ENCODE assay signal across 8 mouse cellular contexts in genomic region chr12:116585001-116585400, GRCm38 (mm10).
A peak's percentile ranks its signal among the peaks of the same experiment; 100 is the strongest.
DNase-seq lines count a peak whose midpoint lies in the region; ATAC-seq lines count a peak whose summit lies in the region.

No protein-coding gene starts in this region.

- no peak overlapping the region for H3K4me2 ChIP-seq in forebrain, embryonic 16.5 days (ENCODE audit: low read length)

- no peak overlapping the region for H3K9ac ChIP-seq in forebrain, embryonic 16.5 days (replicated peaks; ENCODE audit: low read depth, low read length)

- H3K27me3 ChIP-seq in forebrain, embryonic 10.5 days (ENCODE audit: poor library complexity, severe bottlenecking), result no peaks in the 10 kb centered on the region
- H3K27me3 ChIP-seq in forebrain, embryonic 16.5 days (replicated peaks; ENCODE audit: control insufficient read depth, insufficient read depth, low read length), result no peaks in the 10 kb centered on the region

- peak; percentile 42 for DNase-seq in layer of hippocampus, adult 9-11 months
- DNase-seq in layer of hippocampus, adult 9-10 months (ENCODE audit: low spot score), result no peak
- DNase-seq in adrenal gland, postnatal 10 days, result peak; percentile 31
- DNase-seq in large intestine, adult 2 months (ENCODE audit: low read depth, low spot score), result peak; percentile 61
- DNase-seq in right cerebral cortex, postnatal 14 days, result peak; percentile 38
- DNase-seq in cerebellum, adult 9-10 months, result no peak
- DNase-seq in forebrain, embryonic 10.5 days (ENCODE audit: extremely low spot score, low spot score), result no peak

- 15% methylated on average over 5 of the region's 5 CpGs for WGBS in large intestine, adult 2 months
- WGBS in forebrain, embryonic 10.5 days, result 39% methylated on average over 5 of the region's 5 CpGs
- 17% methylated on average over 5 of the region's 5 CpGs for WGBS in forebrain, embryonic 16.5 days

- H3K36me3 ChIP-seq in forebrain, embryonic 10.5 days (replicated peaks), result no peaks in the 10 kb centered on the region
- H3K36me3 ChIP-seq in forebrain, embryonic 16.5 days (ENCODE audit: control insufficient read depth, insufficient read depth), result no peaks in the 10 kb centered on the region

- no peak overlapping the region for H3K4me3 ChIP-seq in forebrain, embryonic 10.5 days
- H3K4me3 ChIP-seq in forebrain, embryonic 16.5 days (replicated peaks; ENCODE audit: low read length), result no peak overlapping the region

- peaks cover 21% of the 10 kb centered on the region for H3K4me1 ChIP-seq in forebrain, embryonic 10.5 days
- H3K4me1 ChIP-seq in forebrain, embryonic 16.5 days (replicated peaks; ENCODE audit: control insufficient read depth, insufficient read depth, low read length), result peaks cover 11% of the 10 kb centered on the region

- no peak for ATAC-seq in forebrain, embryonic 16.5 days

- no peaks in the 10 kb centered on the region for H3K9me3 ChIP-seq in forebrain, embryonic 10.5 days
- no peaks in the 10 kb centered on the region for H3K9me3 ChIP-seq in forebrain, embryonic 16.5 days (ENCODE audit: control insufficient read depth, low read length)

- H3K27ac ChIP-seq in forebrain, embryonic 10.5 days, result no peak overlapping the region
- no peak overlapping the region for H3K27ac ChIP-seq in forebrain, embryonic 16.5 days (ENCODE audit: low read length)

Comparison
In these comparisons a context has a peak if more than half of its experiments do, and no peak if none do; other contexts are left out.
1. DNase-seq: peak in layer of hippocampus, adult 9-11 months (single experiment), adrenal gland, postnatal 10 days (single experiment), large intestine, adult 2 months (single experiment) and right cerebral cortex, postnatal 14 days (single experiment); none in layer of hippocampus, adult 9-10 months (single experiment), cerebellum, adult 9-10 months (single experiment) and forebrain, embryonic 10.5 days (single experiment).